Mouse (Mus musculus) limb, embryonic 11.5 days (tissue): ENCODE results near the gene Tbc1d16. TPM values are rescaled to one million over a fixed set of nuclear protein-coding genes. Genes with fewer than 3 reads are reported as not detected.

Experiments
- microRNA-seq: library from miRNA; unstranded; fragments of <30 nt; microRNA quantifications from one replicate; pipeline ENCODE4, GENCODE M21; 2016
- polyA plus RNA-seq: library from polyadenylated mRNA; unstranded; fragments of >200 nt; fragmentation: Nextera tagmentation; extraction: Ambion mirVana; gene quantifications from 2 replicates; pipeline ENCODE4 v1.2.1, GENCODE M21; 2014

Tbc1d16 gene
- polyA plus RNA-seq, 1 experiment from 2014 or later = 10.8 TPM

Small RNA genes within 50 kb of the gene (microRNA-seq; reads per million reads assigned to microRNA genes)
- 1.5 reads per million for gene Mir6934

Other genes with a start within 250 kb of the Tbc1d16 start
- not detected in 2 replicates for gene Enpp7, start 240.3 kb downstream of the Tbc1d16 start, polyA plus RNA-seq
- gene Cbx2, start 205.5 kb downstream of the Tbc1d16 start, polyA plus RNA-seq = 121 and 131 TPM in 2 replicates
- 12.2 and 13.4 TPM in 2 replicates for gene Cbx8, start 187.5 kb downstream of the Tbc1d16 start, polyA plus RNA-seq
- 5.4 and 5.8 TPM in 2 replicates for gene Cbx4, start 142.3 kb downstream of the Tbc1d16 start, polyA plus RNA-seq
- gene Ccdc40, start 73 bp upstream of the Tbc1d16 start, polyA plus RNA-seq = 8.9 and 10.8 TPM in 2 replicates
- 16.5 and 17.9 TPM in 2 replicates for gene Gaa, start 39.4 kb upstream of the Tbc1d16 start, polyA plus RNA-seq
- gene Eif4a3, start 71.6 kb upstream of the Tbc1d16 start, polyA plus RNA-seq = 463 and 475 TPM in 2 replicates
- gene Card14, start 79.3 kb upstream of the Tbc1d16 start, polyA plus RNA-seq = 0.17 and 0.18 TPM in 2 replicates
- gene Sgsh, start 127.0 kb upstream of the Tbc1d16 start, polyA plus RNA-seq = 4.9 and 6.2 TPM in 2 replicates
- 7.3 and 7.4 TPM in 2 replicates for gene Slc26a11, start 127.1 kb upstream of the Tbc1d16 start, polyA plus RNA-seq
- gene Rnf213, start 164.6 kb upstream of the Tbc1d16 start, polyA plus RNA-seq = 3.1 and 3.5 TPM in 2 replicates